Mouse (Mus musculus): ENCODE results near the gene Tmem132c.

Tmem132c gene

DNA sequence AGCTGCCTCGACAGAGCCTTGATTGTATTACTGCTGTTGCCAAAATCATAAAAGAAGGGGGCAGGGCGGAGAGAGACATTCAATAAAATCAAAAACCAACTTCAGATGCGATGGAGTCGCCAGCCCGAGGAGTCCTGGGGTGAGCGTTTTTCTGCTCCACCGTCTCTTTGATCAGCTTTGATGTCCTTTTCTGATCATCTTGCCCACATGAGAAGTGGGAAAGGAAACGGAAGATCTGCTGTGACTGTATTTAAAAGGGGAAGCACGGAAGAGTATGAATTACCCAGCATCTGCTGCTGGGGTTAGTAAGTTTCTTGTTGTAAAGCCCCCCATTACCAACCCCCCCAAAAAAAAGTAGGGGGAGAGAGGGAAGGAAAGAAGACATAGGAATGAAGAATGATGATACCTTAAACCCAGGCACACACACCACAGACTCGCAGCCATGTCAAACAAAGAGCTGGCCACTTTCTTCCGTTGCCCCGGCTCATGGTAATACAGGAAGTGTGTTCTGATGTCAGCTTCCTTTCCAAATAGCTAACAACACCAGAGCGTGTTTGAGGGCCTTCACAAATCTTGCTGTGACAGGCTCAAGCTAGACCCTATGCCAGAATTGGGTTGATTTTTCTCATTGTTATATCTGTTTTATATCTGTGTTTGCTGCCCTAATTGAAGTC lies 243.3 kb downstream of the Tmem132c start:
- DNase-seq (ENCODE audit: low read depth, low spot score) = no peak

GRCm38 (mm10) chr5:127487190-127487589 lies 245.6 kb downstream of the Tmem132c start:
- DNase-seq (ENCODE audit: low read depth, low spot score) = no peak

DNA sequence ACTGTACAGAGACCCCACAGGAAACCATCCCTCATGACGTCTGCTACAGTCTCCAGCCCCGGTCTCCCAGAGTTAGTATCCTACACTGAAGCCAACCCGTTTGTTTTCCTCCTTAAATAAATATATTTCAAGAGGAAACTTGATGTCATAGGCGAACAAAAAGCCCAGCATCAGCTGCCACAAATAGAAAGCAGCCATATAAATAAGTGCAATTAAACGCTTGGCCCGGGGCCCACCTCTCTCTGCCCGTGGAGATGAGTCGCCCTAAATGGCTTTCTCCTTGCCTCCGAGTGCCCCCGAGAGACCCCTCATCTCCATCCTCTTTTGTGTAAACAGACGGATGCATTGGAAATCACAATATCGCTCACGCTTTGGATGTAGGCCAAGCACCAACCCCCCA lies 247.1 kb downstream of the Tmem132c start:
- DNase-seq (ENCODE audit: low read depth, low spot score) = no peak

GRCm38 (mm10) chr5:127491724-127492123 lies 250.1 kb downstream of the Tmem132c start:
- DNase-seq (ENCODE audit: low read depth, low spot score) = no peak

GRCm38 (mm10) chr5:127496895-127497294 lies 255.3 kb downstream of the Tmem132c start:
- no peak for DNase-seq (ENCODE audit: low read depth, low spot score)

- DNase-seq (ENCODE audit: low read depth, low spot score) = no peak
Observed at GRCm38 (mm10) chr5:127499151-127499827, 257.7 kb downstream of the Tmem132c start.

- DNase-seq (ENCODE audit: low read depth, low spot score) = no peak
Observed at GRCm38 (mm10) chr5:127502838-127503237, 261.2 kb downstream of the Tmem132c start.

- DNase-seq (ENCODE audit: low read depth, low spot score) = no peak
Observed at GRCm38 (mm10) chr5:127505697-127506096, 264.1 kb downstream of the Tmem132c start.

DNA sequence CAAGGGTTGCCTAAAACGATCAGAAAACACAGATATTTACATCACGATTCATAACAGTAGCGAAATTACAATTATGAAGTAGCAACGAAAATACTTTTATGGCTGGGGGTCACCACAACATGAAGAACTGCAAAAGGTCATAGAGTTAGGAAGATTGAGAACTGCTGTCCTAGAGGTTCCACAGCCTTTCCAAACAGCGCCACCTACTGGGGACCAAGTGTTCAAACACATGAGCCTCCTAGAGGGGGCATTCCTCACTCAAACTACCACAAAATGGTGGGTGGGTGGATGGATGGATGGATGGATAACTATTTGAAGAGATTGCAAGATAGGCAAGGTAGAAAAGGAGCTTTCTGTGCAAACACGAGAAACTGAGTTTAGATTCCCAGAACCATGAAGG lies 270.0 kb downstream of the Tmem132c start:
- no peak for DNase-seq (ENCODE audit: low read depth, low spot score)

- DNase-seq (ENCODE audit: low read depth, low spot score) = no peak
Observed at GRCm38 (mm10) chr5:127515960-127516359, 274.4 kb downstream of the Tmem132c start.

GRCm38 (mm10) chr5:127522744-127523476 lies 281.3 kb downstream of the Tmem132c start:
- peak; percentile 7 for DNase-seq (ENCODE audit: low read depth, low spot score)

DNA sequence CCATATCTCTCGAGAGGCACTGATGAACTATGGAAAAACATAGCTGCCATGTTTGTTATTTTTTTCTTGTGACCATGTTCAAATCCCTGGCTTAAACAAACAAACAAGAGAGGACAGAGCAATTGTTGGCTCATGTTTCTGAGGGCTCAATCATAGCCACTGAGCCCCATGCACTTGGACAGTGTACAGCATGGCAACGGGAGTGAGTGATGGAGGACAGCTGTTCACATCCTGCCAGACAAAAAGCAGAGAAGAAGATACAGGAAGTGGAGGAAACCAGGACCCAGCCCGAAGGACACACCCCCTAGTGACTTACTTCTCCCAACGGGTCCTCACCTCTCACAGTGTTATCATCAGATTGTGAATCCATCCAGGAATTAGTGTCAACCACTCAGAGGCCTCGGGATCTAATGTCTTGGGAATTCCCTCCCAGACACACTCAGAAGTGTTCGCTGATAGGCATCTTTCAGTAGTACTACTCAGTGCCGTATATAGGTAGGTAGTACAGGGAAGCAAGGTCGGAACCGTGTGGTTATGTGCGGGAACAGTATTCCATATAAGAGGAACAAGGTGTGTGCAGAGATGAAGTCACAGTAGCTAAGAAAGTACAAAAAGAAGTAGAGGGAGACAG lies 285.9 kb downstream of the Tmem132c start:
- DNase-seq (ENCODE audit: low read depth, low spot score) = no peak

DNA sequence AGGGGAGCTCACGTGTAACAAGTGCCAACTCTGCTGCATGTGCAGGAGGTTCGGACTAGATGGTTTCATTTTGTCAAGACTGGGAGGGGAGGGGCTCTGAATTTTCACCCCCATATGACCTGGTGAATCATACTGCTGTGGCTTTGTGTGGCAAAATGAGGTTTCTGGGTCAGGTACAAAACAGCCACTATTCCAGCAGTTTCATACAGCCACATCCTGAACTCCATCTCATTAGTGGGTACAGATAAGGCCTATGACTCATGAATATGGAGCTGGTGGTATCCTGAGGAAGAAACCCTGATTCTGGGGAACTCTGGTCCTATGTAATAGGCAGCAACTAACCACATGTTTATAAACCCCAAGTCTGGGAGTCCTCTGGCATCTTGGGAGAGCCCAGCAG lies 295.9 kb downstream of the Tmem132c start:
- DNase-seq (ENCODE audit: low read depth, low spot score) = no peak

DNA sequence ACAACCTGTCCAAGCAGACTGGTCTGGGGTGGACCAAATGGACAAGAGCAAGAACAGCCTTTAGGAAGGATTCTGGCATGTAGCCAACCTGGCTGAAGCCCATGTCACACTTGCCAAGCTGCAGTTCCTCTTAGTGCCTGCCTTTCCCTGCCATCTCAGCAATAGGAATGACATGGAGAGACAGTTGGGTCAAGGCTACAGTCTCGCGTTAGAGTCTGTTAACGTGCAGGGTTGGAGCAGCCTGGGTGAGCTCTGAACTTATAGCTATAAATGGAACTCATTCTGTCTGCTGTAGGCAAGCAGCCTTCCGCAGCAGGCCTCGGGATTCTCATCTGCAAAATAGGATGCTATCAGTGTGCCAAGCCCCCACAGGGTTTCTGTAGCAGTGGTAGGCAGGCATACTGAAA lies 305.0 kb downstream of the Tmem132c start:
- no peak for DNase-seq (ENCODE audit: low read depth, low spot score)

DNA sequence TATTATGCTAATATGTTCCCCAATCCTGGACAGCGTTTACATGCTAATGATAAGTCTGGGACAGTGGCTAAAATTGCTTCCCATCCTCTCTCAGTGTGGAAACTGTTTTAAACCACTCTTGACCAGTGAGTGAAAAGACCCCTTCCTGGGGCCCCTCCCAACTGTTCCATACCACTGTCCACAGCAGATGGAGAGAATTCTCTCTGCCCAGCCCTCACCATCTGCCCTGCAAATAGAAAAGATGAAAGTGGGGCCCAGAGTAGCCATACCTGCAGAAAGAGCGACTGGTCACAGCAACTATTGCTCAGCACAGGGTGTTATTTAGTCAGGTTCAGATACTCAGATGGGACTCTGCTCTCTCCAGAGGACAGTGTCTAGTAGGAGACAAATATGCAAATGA lies 306.5 kb downstream of the Tmem132c start:
- DNase-seq (ENCODE audit: low read depth, low spot score) = no peak

DNA sequence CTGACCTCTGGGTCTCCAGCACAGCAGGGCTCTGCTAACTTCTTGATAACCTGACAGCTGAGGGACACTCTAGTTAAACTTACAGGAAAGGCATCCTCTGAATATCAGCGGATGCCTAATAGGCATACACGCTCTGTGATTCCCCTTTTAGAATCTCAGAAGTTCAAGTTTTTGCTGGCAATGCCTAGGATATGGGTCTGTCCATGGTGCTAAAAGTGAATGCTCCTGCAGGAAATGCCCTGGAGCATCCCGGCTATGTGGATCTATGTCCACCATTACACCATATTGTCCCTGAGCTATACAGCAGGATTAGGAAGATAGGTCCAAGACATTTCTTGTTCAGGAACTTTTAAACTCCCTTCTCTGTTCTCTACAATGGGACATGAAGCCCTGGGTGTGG lies 319.5 kb downstream of the Tmem132c start:
- DNase-seq (ENCODE audit: low read depth, low spot score) = peak; percentile 9

GRCm38 (mm10) chr5:127567165-127567741 lies 325.6 kb downstream of the Tmem132c start:
- DNase-seq (ENCODE audit: low read depth, low spot score) = no peak

DNA sequence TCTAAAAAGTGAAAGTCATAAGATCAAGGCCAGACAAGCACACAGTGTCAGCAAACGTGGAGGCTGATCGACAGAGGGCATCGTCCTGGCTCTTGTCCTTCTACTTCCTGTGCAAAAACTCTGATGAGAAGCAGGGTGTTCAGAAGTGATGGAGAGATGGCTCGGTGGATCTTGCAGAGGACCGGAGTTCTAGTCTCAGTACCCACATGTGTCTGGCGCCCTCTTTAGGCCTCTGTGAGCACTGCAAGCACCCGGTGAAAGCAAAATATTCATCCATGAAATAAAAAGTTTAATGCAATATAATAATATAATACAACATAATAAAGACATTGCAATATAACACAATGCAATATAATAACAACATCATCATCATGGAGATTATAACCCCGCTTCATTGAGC lies 335.8 kb downstream of the Tmem132c start:
- DNase-seq (ENCODE audit: low read depth, low spot score) = no peak

- no peak for DNase-seq (ENCODE audit: low read depth, low spot score)
Observed at GRCm38 (mm10) chr5:127583658-127584057, 342.1 kb downstream of the Tmem132c start.

DNA sequence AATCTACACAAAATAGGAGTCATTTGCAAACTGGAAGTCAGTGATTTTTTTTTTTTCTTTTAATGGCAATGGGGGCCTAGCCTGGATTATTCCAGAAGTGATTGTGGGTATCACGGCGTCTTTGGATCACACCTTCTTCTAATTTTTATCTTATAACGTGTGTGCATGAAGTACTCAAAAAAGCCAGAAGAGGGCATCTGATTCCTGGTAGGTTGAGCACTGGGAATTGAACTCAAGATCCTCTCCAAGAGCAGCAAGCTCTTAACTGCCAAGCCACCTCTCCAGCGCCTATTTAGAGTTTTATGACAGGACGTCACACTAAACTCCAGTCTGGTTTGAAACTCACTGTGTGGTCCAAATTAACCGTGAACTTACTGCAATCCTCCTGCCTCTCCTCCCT lies 346.2 kb downstream of the Tmem132c start:
- DNase-seq (ENCODE audit: low read depth, low spot score) = no peak

- no peak for DNase-seq (ENCODE audit: low read depth, low spot score)
Observed at GRCm38 (mm10) chr5:127592406-127592805, 350.8 kb downstream of the Tmem132c start.

DNA sequence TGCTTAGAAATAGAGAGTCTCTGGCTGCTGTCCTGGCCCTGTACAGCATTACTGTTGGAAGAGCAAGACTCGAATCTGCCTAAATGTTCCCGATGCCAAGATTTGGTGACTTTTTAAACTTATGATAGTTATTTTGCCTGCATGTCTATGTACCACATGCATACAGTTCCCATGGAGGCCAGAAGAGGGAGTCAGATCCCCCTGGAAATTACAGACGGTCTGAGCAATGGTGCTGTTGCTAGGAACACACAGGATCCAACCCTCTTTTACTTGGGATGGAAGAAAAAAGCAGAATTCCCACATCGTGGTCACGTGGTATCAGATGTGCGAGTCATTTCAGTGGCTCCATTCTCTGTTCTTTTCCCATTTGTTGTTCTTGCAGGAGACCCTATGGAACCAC lies 351.2 kb downstream of the Tmem132c start:
- no peak for DNase-seq (ENCODE audit: low read depth, low spot score)

All from embryo, embryonic 11.5 days (tissue).